Mouse (Mus musculus): ENCODE results near the gene Kank3. TPM values are rescaled to one million over a fixed set of nuclear protein-coding genes. Genes with fewer than 3 reads are reported as not detected.

Gene Kank3
- 10 to 100 TPM; 66.2 to 93.4 TPM for total RNA-seq (2021)
- long read RNA-seq, experiment 1, transcript Kank3-201 (11 exons, 2,641 nt) = major isoform, 69 of 126 reads
- long read RNA-seq, experiment 1, partial matches to known transcripts = 30 of 126 reads
- long read RNA-seq, experiment 1, other reads (novel, unspliced or antisense) = 27 of 126 reads
- long read RNA-seq, experiment 2, transcript Kank3-201 (11 exons, 2,641 nt) = major isoform, 354 of 486 reads
- long read RNA-seq, experiment 2, transcript Kank3-204 (6 exons, 783 nt) = minor isoform, 20 of 486 reads
- long read RNA-seq, experiment 2, partial matches to known transcripts = 59 of 486 reads
- long read RNA-seq, experiment 2, other reads (novel, unspliced or antisense) = 47 of 486 reads

GRCm38 (mm10) chr17:33810334-33811141 is at the start of gene Kank3:
Gene Kank3, plus strand, starts transcription at chr17:33810519.
- DNase-seq (ENCODE audit: low spot score in 2 of 2) = peak; percentile 89 to 91

GRCm38 (mm10) chr17:33766389-33766788 is 43.9 kb upstream of the Kank3 start:
- DNase-seq (ENCODE audit: low spot score in 2 of 2) = no peak

- DNase-seq (ENCODE audit: low spot score in 2 of 2) = no peak
These were observed 38.7 kb upstream of the Kank3 start for GRCm38 (mm10) chr17:33771617-33772016.

GRCm38 (mm10) chr17:33773426-33773825 is 36.9 kb upstream of the Kank3 start:
- no peak for DNase-seq (ENCODE audit: low spot score in 2 of 2)

- no peak for DNase-seq (ENCODE audit: low spot score in 2 of 2)
These were observed 36.3 kb upstream of the Kank3 start for GRCm38 (mm10) chr17:33773871-33774572.

DNA sequence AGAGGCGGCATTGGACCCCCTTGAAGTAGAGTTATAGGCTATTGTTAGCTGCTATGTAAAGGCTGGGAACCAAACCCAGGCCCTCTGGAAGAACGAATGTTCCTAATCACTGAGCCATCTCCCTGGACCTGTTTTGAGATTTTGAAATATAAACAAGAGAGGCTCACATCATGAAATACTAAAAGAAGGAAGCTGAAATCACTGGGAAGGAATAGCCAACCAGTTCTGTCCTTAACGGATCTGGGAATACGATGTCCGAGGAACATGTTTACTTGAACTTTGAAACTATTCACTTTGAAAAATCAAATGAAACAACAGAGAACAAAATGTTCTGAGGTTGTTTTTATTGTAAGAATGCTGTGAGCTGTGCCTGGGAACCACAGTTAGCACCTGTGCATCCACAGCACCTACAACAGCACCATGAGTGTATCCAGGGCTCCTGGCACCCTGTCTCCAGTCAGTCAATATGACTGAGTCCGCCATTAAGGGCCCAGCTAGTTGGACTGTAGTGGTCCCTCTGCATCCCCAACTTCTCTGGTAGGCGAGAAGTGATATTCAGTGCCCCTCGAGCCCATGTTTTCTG is 35.7 kb upstream of the Kank3 start:
- DNase-seq (ENCODE audit: low spot score in 2 of 2) = no peak

- DNase-seq (ENCODE audit: low spot score in 2 of 2) = no peak
These were observed 35.0 kb upstream of the Kank3 start for GRCm38 (mm10) chr17:33775287-33775686.

GRCm38 (mm10) chr17:33779271-33779966 is 30.9 kb upstream of the Kank3 start:
- peak; percentile 72 to 86 for DNase-seq (ENCODE audit: low spot score in 2 of 2)

DNA sequence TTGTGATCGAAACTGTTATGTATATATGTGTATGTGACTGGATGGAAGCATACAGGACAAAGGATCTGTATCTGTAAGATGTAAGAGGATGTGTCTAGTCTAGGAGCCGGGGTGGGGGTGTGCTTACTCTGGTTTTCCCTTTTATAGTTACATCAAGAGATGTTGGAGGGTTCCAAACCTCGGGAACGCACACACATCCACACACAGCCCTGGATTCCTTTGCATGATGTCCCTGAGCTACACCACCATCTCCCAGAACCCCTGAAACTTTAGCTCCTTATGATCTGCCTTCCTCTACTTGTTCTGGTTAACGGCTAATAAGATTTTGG is 30.4 kb upstream of the Kank3 start:
- no peak for DNase-seq (ENCODE audit: low spot score in 2 of 2)

DNA sequence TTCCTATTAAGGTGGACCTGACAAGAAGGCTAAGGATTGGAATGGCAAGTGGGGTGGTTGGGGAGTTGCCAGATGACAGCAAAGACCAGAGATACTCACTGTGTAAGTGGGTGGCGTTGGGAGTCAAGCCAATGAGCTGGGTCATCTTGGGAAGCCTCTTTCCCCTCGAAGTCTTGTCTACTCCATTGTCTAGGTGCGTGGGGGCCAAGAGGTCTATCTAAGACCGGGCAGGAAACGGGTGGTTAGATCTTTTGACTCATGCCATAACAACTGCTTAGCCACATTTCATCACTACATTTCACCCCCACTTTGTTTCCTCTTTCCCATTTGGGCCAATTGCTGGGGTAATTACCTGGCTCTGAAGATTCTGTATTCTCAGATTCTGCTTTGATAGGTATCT is 29.9 kb upstream of the Kank3 start:
- peak in 1 of 2 experiments; percentile 52 for DNase-seq (ENCODE audit: low spot score in 2 of 2)

DNA sequence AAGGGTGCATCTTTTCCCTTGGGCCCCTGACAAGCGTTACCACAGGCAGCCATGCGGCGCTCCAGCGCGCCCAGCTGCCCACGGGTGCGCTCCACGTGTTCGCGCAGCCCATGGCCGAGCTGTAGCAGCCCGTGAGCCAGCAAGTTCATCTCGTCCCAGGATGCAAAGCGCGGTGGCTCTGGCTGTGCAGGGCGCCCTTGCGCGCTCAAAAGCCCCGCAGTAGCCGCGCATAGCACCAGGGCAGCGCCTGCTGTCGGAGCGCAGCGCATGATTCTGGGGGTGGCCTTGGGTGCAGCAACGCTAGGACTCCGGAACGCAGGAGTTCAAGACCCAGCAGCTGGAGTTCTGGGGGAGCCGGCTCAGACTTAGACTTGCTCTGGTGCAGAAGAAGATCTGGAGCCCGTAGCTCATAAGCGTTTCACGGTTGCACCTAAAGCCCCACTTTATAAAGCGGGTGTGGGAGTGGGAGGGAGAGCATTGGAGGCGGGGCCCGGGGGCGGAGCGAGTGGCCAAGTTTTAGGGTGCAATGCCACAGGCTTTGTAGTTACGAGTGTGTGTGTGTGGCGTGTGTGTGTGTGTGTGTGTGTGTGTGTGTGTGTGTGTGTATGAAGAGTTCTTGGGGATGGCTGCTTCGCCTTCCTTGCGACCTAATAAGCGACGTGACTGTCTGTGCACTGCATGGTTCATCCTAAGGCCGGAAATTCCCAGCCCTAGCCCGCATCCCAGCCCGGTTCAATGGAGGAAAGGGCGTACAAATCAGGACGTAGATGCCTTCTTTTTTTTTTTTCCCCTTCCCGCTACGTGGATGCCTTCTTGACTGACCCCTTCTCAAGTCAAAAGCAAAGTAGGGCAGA is 29.0 kb upstream of the Kank3 start, which contains the start of gene Angptl4:
Gene Angptl4, minus strand, starts transcription at position 707 of the 854 bp plus-strand sequence.
- DNase-seq (ENCODE audit: low spot score in 2 of 2) = peak; percentile 74 to 82

DNA sequence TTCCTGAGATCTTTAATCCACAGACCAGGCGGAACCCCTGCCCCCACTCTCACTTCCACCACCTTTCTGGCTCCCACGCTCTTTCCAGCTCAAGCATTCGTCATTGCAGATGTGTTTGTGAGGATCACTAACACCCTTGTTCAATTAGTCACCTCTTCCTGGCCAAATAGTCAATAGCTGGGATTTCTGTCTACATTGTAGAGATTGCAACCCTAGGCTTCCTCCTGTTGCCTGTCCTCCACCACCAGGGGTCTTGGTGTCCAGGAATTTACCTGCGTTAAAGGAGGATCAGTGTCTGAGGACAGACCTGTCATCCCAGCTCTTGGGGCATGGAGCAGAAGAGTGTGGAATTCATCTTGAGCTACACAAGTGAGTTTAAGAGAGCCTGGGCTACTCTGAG is 28.3 kb upstream of the Kank3 start:
- DNase-seq (ENCODE audit: low spot score in 2 of 2) = no peak

- DNase-seq (ENCODE audit: low spot score in 2 of 2) = peak; percentile 70 to 72
These were observed 26.9 kb upstream of the Kank3 start for GRCm38 (mm10) chr17:33783408-33783807.

DNA sequence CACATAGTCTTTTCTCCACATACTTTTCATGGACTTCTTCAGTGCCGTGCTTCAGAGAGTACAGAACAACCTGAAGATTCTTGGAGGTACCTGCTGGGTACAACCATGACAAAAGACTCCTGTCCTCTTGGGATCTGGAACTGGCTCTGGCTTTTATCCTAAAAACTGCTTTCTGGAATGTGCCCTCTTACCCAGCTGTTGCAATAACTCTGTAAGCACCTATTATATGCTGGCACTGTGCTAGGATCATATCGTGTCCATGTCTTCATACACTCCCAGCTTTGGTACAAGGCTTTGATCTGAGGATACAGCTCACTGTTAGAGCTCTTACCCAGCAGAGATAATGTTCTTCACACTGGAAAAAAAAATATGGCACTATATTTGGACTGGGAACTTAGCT is 25.4 kb upstream of the Kank3 start:
- no peak for DNase-seq (ENCODE audit: low spot score in 2 of 2)

DNA sequence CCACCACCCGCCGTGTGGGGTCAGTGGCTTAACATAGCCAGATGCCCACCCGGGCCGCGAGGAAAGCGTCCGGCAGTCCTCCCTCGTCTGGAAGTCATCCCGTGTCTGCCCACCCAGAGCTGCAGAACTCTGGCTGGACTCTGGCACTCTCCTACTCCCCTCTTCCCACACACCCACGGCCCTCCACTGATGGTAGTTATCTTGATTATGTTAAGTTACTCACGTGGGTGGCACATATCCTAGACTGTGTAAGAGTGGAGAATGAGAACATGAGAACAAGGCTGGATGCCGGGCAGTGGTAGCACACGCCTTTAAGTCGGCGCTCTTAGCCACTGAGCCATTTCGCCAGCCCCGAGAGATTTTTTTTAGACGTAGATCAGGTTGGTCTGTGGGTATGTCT is 23.9 kb upstream of the Kank3 start:
- DNase-seq (ENCODE audit: low spot score in 2 of 2) = no peak

DNA sequence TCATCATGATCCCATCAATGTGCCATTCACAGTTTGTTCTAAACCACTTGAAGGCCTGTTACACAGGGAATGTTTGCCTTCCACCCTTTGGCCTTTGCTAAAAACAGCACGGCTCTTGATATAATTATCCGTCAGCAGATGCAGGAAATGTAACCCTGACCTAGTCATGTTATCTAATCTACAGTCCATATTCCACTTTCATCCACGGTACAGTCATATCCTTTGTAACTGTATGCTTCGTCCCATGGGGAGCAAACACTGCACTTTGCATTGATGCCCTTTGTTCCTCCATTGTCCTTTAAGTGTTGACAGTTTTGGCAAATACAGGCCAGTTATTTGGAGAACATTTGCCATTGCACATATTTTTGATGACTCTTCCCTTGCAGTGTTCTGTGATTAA is 21.6 kb upstream of the Kank3 start:
- no peak for DNase-seq (ENCODE audit: low spot score in 2 of 2)

DNA sequence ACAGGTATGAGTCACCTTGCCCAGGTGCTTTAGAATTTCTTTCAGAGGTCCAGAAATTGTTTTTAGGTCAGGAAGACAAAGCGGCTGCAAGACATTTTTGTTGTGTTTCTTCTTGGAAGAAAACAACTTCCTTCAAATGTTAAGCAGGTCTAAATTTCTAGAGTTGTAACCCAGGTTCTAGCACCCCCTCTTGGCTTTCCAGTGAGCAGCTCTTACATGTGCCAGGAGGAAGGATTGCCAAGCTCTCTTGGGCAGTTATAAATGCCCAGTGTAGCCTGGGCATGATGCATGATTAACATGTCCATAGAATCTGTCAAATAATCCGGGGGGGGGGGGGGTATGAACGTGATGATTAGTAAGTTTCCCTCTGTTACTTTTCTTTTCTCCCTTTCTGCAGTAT is 12.0 kb upstream of the Kank3 start:
- DNase-seq (ENCODE audit: low spot score in 2 of 2) = no peak

GRCm38 (mm10) chr17:33799277-33799676 is 11.0 kb upstream of the Kank3 start:
- no peak for DNase-seq (ENCODE audit: low spot score in 2 of 2)

GRCm38 (mm10) chr17:33802221-33802620 is 8.1 kb upstream of the Kank3 start:
- no peak for DNase-seq (ENCODE audit: low spot score in 2 of 2)

- DNase-seq (ENCODE audit: low spot score in 2 of 2) = no peak
These were observed 6.1 kb upstream of the Kank3 start for GRCm38 (mm10) chr17:33804205-33804604.
